Mouse (Mus musculus) cerebral cortex, adult 2 months (tissue): ENCODE results near the gene Eif2ak2.

Experiments used
- WGBS: fragments of 180-500 bp; shearing (Covaris S2); methylation state at CpG from one replicate; pipeline ENCODE4 v1.1.7; 2018; 5-methylcytosine and 5-hydroxymethylcytosine counted together

Eif2ak2 gene

DNA sequence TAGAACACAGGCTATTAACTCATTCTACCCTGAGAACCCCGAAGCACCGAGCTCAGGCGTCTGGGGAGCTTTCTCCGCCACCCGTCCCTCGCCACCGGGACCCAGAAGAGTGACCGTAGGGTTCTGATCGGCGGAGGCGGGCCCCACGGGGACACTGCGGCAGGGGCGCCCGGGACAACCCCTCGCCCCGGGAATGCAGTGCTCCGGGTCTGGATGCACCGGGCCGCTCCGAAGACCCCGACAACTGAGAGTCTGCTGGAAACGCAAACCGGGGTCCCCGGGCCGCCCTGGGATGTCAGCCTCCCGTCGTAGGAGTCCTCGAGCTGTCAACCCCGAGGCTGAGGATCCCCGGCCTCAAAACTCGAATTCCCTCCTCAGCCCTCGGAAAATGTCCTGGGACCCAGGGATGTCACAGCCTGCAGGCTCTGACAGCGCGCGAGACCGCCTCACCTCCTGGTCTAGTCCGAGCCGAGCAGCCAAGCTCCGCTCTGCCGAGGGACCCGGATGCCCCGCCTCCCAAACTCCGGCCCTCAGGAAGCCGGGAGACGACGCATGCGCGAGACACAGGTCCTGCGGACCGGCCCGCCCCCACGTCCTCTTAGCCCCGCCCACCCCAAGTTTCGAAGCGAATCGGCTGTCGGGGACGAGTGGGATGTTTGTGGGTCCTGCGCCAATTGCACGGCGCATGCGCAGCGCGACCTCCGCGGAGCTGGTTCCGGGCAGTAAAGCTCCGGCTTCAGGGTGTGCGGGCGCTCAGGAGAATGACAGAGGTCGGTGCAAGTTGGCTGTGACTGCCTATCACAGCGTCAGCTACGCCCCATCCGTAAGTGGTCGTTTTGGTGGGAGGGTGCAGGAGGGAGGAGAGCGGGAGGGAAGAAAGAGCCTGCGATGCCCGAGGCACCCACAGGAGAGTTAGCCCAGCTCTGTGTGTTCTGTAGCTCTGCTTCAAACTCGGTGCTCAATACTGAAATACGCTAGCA, 47.2 kb downstream of the Eif2ak2 start, which contains the start of the genes Heatr5b and Gpatch11:
Heatr5b (minus strand) TSS at position 509 of the 980 bp plus-strand sequence.
Gpatch11 (plus strand) TSS at position 712 of the 980 bp plus-strand sequence.
- WGBS, result under 1% methylated on average over 81 of the region's 81 CpGs

DNA sequence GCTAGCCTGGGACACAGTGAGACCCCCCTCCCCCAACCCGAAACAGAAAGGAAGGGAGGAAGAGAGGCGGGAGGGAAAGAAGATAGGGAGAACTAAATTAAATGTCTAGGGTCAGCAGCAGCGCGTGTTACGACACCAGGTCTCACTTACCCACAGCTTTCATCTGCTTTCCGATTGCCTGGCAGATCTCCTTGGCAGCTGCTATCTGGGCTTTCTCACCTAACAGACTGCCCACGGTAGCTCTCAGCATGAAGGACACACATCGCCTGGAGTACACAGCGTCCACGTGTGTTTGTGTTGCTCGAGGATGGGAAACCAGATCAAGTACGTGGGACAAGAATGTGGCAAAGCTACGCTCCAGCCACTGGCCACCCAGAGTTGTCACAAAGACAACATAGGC, 58.0 kb downstream of the Eif2ak2 start:
- WGBS, result 86% methylated on average over 13 of the region's 13 CpGs

DNA sequence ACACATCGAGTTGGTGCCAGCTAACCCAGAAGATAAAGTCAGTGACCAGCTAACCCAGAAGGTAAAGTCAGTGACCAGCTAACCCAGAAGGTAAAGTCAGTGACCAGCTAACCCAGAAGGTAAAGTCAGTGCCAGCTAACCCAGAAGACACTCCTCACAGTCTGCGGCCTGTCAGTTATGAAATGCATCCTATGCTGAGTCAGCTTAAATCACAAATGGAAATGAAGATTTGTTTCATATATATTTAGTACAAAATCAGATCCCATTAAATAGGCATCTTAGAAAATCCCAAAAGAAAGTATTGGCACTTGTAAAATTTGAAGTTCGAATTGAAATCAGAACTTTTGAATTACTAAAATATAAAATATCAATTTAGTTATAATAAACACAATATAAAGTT, 72.8 kb downstream of the Eif2ak2 start:
- 92% methylated on average over 3 of the region's 3 CpGs for WGBS
